Mouse (Mus musculus) testis, adult 2 months (tissue): ENCODE measurements around the gene Bcas1. TPM values are rescaled to one million over a fixed set of nuclear protein-coding genes. Genes with fewer than 3 reads are reported as not detected.
A peak's percentile ranks its signal among the peaks of the same experiment; 100 is the strongest.

Source experiments
- H3K27ac ChIP-seq: fragments of 200-500 bp; 2 replicates; pipeline ENCODE4 v1.5.1; 2012; ENCODE audit warnings: low read depth, low read length; ENCODE audit not compliant: control insufficient read depth, insufficient read depth
- H3K27me3 ChIP-seq: fragments of 200-500 bp; 2 replicates; pipeline ENCODE4 v1.6.1; 2012; ENCODE audit warnings: mild to moderate bottlenecking, low read length, moderate library complexity; ENCODE audit not compliant: control insufficient read depth, insufficient read depth
- H3K36me3 ChIP-seq: fragments of 200-500 bp; 2 replicates; pipeline ENCODE4 v1.6.1; 2012; ENCODE audit warnings: mild to moderate bottlenecking, low read length; ENCODE audit not compliant: control insufficient read depth, insufficient read depth
- H3K4me1 ChIP-seq: fragments of 200-500 bp; 2 replicates; pipeline ENCODE4 v1.6.1; 2012; ENCODE audit warnings: low read length; ENCODE audit not compliant: control insufficient read depth, insufficient read depth
- H3K4me3 ChIP-seq: fragments of 200-500 bp; 2 replicates; pipeline ENCODE4 v1.5.1; 2012; ENCODE audit warnings: low read depth, mild to moderate bottlenecking, low read length, moderate library complexity, mixed read lengths; ENCODE audit not compliant: control insufficient read depth
- CTCF ChIP-seq: fragments of 200-500 bp; IDR thresholded peaks from 2 replicates; pipeline ENCODE4 v1.5.1; 2012; ENCODE audit warnings: low read depth, mild to moderate bottlenecking, inconsistent platforms, low read length, moderate library complexity; ENCODE audit not compliant: control insufficient read depth, insufficient read depth, insufficient replicate concordance
- POLR2A ChIP-seq: fragments of 200-500 bp; IDR thresholded peaks from 2 replicates; pipeline ENCODE4 v1.6.1; 2012; ENCODE audit warnings: low read depth, mild to moderate bottlenecking, inconsistent platforms, low read length, moderate library complexity; ENCODE audit not compliant: control insufficient read depth
- polyA plus RNA-seq: library from polyadenylated mRNA; depleted of rRNA; stranded (reverse); fragments of >200 nt; gene quantifications from 2 replicates; pipeline ENCODE4 v1.2.3, GENCODE M21; 2012

The Bcas1 gene
- polyA plus RNA-seq, 1 experiment, result 19.4 TPM

DNA sequence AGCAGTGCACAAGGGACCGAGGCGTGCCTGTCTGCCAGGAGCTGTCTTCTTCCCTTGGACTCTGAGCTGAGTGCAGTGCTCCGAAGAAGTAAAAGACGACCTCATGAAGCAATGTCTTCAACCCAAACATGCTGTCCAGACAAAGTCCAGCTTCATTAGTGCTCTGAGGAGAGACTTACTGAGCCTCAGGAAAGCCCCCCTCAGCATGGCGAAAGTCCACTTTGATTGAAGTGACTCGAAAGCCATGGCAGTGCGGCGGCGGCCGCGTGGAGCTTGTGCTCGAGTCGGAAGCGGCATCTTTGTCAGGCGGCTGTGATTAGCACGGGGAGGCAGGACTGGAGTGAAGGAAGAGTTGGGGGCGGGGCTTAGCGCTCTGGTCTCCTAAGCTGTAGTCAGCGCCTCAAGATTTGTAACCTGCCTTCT, 103.7 kb downstream of the Bcas1 start:
- Histone ChIP-seq H3K4me1 (peaks cover 18% of the 10 kb centered on the region), H3K36me3 (no peaks in the 10 kb centered on the region), H3K27me3 (no peaks in the 10 kb centered on the region; the same call in none of the 2 replicates), H3K27ac (no peak overlapping the region), H3K4me3 (peak overlapping the region; percentile 5; the same call in 1 of the 2 replicates)
- TF ChIP-seq CTCF, result no peak
- no peak for TF ChIP-seq POLR2A

DNA sequence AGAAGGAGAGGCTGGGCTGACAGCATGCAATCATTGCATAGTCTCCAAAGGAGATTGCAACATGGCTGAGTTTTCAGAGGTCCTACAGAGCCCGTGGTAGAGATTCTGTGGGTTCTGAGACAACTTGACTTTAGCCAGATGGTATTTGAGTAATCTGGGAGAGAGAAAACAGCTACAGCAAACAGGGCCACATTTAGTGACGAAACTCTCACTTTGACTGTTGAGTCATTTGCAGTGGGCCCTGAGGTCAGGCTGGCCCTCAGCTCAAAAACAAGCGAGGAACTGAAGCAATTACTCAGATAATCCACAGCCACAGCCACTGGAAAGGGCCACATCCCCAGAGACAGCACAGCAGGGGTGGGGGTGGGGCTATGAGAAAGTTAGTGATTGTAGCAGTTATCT, 105.6 kb downstream of the Bcas1 start:
- Histone ChIP-seq H3K27me3 (no peaks in the 10 kb centered on the region; the same call in none of the 2 replicates), H3K4me1 (peaks cover 16% of the 10 kb centered on the region), H3K4me3 (no peak overlapping the region), H3K27ac (no peak overlapping the region), H3K36me3 (no peaks in the 10 kb centered on the region)
- TF ChIP-seq CTCF (no peak), POLR2A (no peak)

DNA sequence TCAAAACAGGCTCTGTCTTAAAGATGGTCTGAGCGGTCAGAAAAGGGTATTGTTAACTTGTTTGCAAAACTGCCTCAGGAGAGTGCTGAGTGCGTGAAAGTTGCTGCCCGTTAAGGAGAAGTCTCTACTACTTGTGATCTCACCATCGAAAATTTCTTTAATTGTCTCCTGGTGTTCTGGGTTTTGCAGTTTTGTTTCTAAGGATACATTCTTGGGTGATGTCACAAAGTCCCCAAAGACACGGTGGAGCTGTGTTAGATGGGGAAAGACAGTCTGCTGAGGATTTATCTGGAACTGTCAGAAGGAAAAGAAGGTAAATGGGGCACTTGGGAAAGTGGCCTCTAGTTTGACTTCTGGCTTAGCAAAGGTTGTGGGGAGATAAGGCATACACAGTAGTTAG, 106.1 kb downstream of the Bcas1 start:
- Histone ChIP-seq H3K4me3 (no peak overlapping the region), H3K36me3 (no peaks in the 10 kb centered on the region), H3K27ac (no peak overlapping the region), H3K27me3 (no peaks in the 10 kb centered on the region; the same call in none of the 2 replicates), H3K4me1 (peaks cover 15% of the 10 kb centered on the region)
- no peak for TF ChIP-seq CTCF
- TF ChIP-seq POLR2A, result no peak

DNA sequence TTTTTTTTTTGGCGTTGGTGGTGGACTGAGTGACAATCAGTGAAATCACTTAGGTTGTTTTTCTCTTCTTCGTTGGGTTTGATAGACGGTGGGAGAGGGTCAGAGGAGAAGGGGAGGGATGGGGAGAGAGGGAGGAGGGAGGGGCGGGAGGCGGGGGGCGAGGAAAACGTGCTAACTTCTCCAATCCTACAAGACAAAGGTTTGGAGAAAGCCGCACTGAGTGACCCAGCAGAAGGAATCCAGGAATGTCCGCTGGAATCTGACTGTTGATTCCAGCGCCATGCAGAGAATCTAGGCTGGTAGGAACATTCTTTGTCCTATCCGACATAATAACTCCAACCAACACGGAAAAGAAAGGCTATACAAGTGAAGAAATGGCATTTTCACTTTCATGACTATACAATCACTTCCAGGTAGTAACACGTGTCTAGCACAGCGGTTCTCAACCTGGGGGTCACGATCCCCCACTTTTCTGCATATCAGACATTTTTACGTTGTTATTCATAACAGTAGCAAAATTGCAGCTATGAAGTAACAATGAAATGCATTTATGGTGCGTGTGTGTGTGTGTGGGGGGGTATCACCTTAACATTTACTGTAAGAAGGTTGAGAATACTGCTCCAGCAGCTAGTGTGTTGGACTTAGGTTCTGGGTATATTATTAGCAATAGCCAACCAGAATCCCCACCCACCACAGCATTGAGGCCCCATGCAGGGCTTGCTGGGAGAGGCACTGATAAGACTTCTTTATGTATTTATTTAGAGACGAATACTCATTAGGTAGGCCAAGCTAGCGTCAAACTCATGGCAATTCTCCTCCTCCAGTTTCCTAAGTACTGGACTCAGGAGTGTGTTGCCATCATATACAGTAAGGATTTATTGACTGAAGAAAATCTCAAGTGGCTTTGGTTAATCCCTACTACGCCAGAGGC, 107.8 kb downstream of the Bcas1 start:
- H3K27ac ChIP-seq, result no peak overlapping the region

GRCm38 (mm10) chr2:170318713-170319532, 108.7 kb downstream of the Bcas1 start:
- Histone ChIP-seq H3K4me3 (peak overlapping the region; percentile 52), H3K27me3 (no peaks in the 10 kb centered on the region), H3K4me1 (peaks cover 6% of the 10 kb centered on the region), H3K36me3 (no peaks in the 10 kb centered on the region), H3K27ac (no peak overlapping the region)
- peak; percentile 40; the same call in 1 of the 2 replicates for TF ChIP-seq CTCF
- TF ChIP-seq POLR2A, result no peak

More for the DNA sequence above, 107.8 kb downstream of the Bcas1 start:
- no peak for TF ChIP-seq POLR2A
- no peak for TF ChIP-seq CTCF
- Histone ChIP-seq H3K4me1 (peaks cover 11% of the 10 kb centered on the region), H3K4me3 (no peak overlapping the region), H3K27me3 (no peaks in the 10 kb centered on the region; the same call in 1 of the 2 replicates), H3K36me3 (no peaks in the 10 kb centered on the region)

- no peak overlapping the region for H3K4me3 ChIP-seq
- H3K27me3 ChIP-seq, result no peaks in the 10 kb centered on the region
- H3K27ac ChIP-seq, result no peak overlapping the region
- H3K36me3 ChIP-seq, result no peaks in the 10 kb centered on the region
- no peak for TF ChIP-seq CTCF
- no peak for TF ChIP-seq POLR2A
- peaks cover 5% of the 10 kb centered on the region for H3K4me1 ChIP-seq
Measured at GRCm38 (mm10) chr2:170316774-170317173, 110.9 kb downstream of the Bcas1 start.

DNA sequence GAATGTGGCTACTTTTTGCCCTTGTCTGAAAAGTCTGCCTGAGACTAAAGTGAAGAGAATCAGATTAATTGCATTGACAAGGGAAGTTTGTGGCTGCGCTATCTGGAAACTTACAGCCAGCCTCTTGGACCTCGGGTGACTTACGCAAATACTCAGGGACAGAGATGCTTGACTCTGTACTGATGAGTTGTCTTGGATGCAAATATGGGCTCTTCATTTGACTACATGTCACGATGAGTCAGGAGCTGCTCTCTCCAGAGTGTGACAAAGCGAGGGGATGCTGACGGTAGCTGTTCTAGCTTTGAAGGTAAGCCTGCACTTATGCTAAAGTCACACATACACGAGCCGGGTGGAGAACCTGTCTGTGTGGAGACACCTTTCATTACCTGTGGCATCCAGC, 111.3 kb downstream of the Bcas1 start:
- Histone ChIP-seq H3K36me3 (no peaks in the 10 kb centered on the region), H3K27me3 (no peaks in the 10 kb centered on the region), H3K4me1 (peaks cover 4% of the 10 kb centered on the region), H3K4me3 (no peak overlapping the region), H3K27ac (no peak overlapping the region)
- no peak for TF ChIP-seq POLR2A
- no peak for TF ChIP-seq CTCF
